Mouse (Mus musculus) megakaryocyte, embryonic 14.5 days (primary cell): ENCODE measurements around the gene Meis2.

Experiments
- FLI1 ChIP-seq: IDR thresholded peaks from 2 replicates; pipeline ENCODE4 v1.6.1; 2012; ENCODE audit warnings: low read length, inconsistent platforms, mixed read lengths
- GATA1 ChIP-seq: IDR thresholded peaks from 3 replicates; pipeline ENCODE4 v1.6.1; 2012; ENCODE audit warnings: mixed read lengths, low read length, inconsistent platforms, borderline replicate concordance

DNA sequence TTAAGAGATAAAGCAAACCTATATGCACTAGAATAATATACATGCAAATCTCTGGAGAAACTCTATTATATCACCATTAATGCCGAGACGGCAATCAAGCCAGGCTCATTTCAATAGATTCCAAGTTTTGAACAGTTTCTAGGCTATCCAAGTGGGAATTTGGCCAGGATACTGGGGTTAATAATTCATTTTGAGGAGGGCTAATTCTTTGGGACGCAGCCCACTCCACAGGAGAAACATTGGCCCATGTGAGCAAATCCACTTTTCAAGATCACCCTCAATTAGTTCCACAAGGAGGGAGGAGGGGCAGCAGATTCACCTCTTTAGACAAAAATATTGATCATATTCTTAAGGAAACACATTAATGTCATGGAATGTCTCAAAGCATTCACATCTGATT lies 127.3 kb downstream of the Meis2 start:
- TF ChIP-seq GATA1 (no peak), FLI1 (no peak)
